Mouse (Mus musculus): ENCODE results near the gene Polr1b.

DNA sequence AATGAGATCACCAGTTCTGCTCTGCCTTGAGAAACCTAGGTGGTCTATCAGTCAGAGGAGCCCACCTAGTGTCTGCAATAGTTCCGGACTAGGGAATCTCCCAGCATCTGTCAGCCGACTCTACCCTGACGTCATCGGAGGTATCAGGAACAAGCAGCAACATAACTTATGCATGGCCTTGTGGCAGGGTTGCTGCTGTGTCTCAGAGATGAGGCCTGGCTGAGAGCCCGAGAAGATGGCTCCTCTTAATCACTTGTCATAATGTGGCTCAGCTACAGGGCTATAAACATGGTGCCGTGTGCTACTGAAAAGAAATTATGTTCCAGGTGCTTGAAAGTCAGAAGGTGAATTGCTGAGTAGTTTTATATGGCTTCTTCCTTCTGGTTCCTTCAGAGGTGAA, 45.1 kb upstream of the Polr1b start:
- TF ChIP-seq POLR2A (IDR thresholded peaks at IDR 0.05; ENCODE audit: borderline replicate concordance, extremely low read depth, low read depth, low read length) (no peak), CTCF (IDR thresholded peaks at IDR 0.05; ENCODE audit: insufficient read depth, low read length) (no peak)

Measured in lung, adult 2 months (tissue).